Mouse (Mus musculus): Measurements from ENCODE around the gene Uqcrfs1. TPM values are rescaled to one million over a fixed set of nuclear protein-coding genes. Genes with fewer than 3 reads are reported as not detected.

Gene Uqcrfs1
- polyA plus RNA-seq, 1 experiment, result 292 TPM

DNA sequence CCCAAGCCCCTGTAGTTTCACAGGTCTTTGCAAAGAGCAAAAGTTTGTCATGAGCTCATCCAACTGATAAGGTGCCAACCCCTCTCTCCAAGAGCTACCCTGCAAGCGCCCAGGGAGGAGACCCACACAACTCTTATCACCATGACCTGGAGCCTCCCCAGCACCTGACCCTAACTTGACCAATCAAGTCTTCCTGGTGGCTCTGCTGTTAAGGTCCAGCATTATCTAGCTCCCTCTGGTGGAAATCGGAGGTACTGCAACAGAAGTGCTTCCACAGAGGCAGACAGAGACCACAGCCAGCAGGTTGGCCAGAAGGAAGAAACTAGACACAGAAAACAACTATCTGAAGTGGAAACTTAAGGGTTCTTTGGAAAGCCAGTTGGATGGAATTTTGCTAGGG, 3.7 kb upstream of the Uqcrfs1 start:
- no peaks in the 10 kb centered on the region for H3K36me3 ChIP-seq (ENCODE audit: control insufficient read depth, insufficient read depth, low read length)
- no peaks in the 10 kb centered on the region for H3K27me3 ChIP-seq (ENCODE audit: control insufficient read depth, insufficient read depth, low read length)
- H3K4me3 ChIP-seq (ENCODE audit: low read depth, low read length), result no peak overlapping the region
- H3K4me1 ChIP-seq (ENCODE audit: control insufficient read depth, insufficient read depth, insufficient read length, low read length), result peaks cover under 1% of the 10 kb centered on the region; the same call in 1 of the 2 replicates
- TF ChIP-seq POLR2A (IDR thresholded peaks at IDR 0.05; ENCODE audit: low read depth, low read length) (no peak), CTCF (IDR thresholded peaks at IDR 0.05; ENCODE audit: extremely low read depth, insufficient read length, insufficient replicate concordance, low read depth, low read length) (peak; percentile 93; the same call in 1 of the 2 replicates)
- WGBS, result 9% methylated on average over 2 of the region's 2 CpGs
- no peak overlapping the region for H3K27ac ChIP-seq (ENCODE audit: insufficient read depth, low read depth, low read length)

DNA sequence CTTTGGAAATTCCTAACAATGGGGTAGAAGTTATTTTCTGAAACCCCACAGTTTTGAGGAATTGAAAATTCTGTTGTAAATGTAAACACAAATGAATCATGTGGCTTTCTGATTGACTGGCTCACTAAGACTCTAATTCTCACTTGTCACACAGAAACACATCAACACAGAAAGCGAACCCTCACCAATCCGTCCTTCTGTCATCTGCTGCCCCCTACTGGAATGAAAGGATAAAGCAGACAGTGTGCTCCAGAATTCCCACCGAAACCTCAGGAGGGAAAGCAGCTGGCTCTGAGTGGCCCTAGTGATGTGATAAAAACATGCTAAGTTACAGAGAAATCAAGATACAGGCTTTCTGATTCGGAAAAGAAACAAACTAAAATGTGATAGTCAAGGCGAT, 14.4 kb downstream of the Uqcrfs1 start:
- Histone ChIP-seq H3K4me3 (ENCODE audit: low read depth, low read length) (no peak overlapping the region), H3K27ac (ENCODE audit: insufficient read depth, low read depth, low read length) (no peak overlapping the region), H3K27me3 (ENCODE audit: control insufficient read depth, insufficient read depth, low read length) (no peaks in the 10 kb centered on the region), H3K36me3 (ENCODE audit: control insufficient read depth, insufficient read depth, low read length) (0 out of 2 replicates have a peak, but pooled peaks cover 1% of the 10 kb centered on the region), H3K4me1 (ENCODE audit: control insufficient read depth, insufficient read depth, insufficient read length, low read length) (no peaks in the 10 kb centered on the region)
- TF ChIP-seq POLR2A (IDR thresholded peaks at IDR 0.05; ENCODE audit: low read depth, low read length) (no peak), CTCF (IDR thresholded peaks at IDR 0.05; ENCODE audit: extremely low read depth, insufficient read length, insufficient replicate concordance, low read depth, low read length) (peak; percentile 59; the same call in 1 of the 2 replicates)
- WGBS, result 23% methylated on average over 5 of the region's 5 CpGs

DNA sequence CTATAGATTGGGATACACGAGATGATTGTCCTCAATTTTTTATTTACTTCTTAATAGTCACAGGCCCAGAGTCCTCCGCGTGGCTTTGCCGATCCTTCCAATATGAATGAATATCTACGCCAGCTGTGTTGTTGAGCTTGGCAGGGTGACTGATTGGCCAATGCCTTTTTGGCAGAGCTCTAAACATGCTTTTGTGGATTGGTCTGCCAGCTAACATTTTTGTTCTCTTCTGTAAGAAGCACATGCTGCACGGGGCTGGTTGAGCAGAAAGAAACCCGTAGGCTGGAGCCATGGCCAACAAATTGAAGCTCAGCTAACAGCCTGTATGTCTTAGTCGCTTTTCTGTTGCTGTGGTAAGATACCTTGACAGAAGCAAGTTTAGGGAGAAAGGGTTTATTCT, 20.2 kb downstream of the Uqcrfs1 start:
- TF ChIP-seq CTCF (IDR thresholded peaks at IDR 0.05; ENCODE audit: extremely low read depth, insufficient read length, insufficient replicate concordance, low read depth, low read length), result no peak
- TF ChIP-seq POLR2A (IDR thresholded peaks at IDR 0.05; ENCODE audit: low read depth, low read length), result no peak
- H3K27ac ChIP-seq (ENCODE audit: insufficient read depth, low read depth, low read length), result no peak overlapping the region
- WGBS, result 84% methylated on average over 8 of the region's 8 CpGs

DNA sequence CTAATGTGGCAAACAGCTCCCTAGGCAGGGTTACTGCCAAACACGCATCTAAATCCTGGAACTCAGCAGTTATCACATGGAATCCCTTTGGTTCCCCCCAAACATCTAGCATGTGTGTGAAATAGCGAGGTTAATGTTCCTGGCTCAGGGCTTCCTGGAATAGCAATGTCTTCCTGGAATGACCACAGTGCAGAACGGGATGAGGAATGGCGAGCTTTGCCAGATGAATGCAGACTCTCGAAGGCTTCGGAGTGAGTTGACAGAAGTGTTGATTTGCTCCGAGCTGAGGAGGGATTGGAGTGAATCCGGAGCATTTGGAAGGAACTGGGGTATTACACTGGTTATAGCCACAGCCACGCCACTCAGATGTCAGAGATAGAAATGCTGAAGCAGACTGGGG, 21.2 kb downstream of the Uqcrfs1 start:
- Histone ChIP-seq H3K27me3 (ENCODE audit: control insufficient read depth, insufficient read depth, low read length) (no peaks in the 10 kb centered on the region), H3K36me3 (ENCODE audit: control insufficient read depth, insufficient read depth, low read length) (0 out of 2 replicates have a peak, but pooled peaks cover 1% of the 10 kb centered on the region), H3K4me1 (ENCODE audit: control insufficient read depth, insufficient read depth, insufficient read length, low read length) (peaks cover 12% of the 10 kb centered on the region; the same call in 1 of the 2 replicates), H3K4me3 (ENCODE audit: low read depth, low read length) (no peak overlapping the region), H3K27ac (ENCODE audit: insufficient read depth, low read depth, low read length) (0 out of 2 replicates have a peak overlapping the region, but pooled peaks have one; percentile 12)
- WGBS, result 87% methylated on average over 9 of the region's 9 CpGs
- TF ChIP-seq CTCF (IDR thresholded peaks at IDR 0.05; ENCODE audit: extremely low read depth, insufficient read length, insufficient replicate concordance, low read depth, low read length), result no peak
- no peak for TF ChIP-seq POLR2A (IDR thresholded peaks at IDR 0.05; ENCODE audit: low read depth, low read length)

More for the DNA sequence above, 20.2 kb downstream of the Uqcrfs1 start:
- Histone ChIP-seq H3K4me1 (ENCODE audit: control insufficient read depth, insufficient read depth, insufficient read length, low read length) (peaks cover 12% of the 10 kb centered on the region; the same call in 1 of the 2 replicates), H3K27me3 (ENCODE audit: control insufficient read depth, insufficient read depth, low read length) (no peaks in the 10 kb centered on the region), H3K36me3 (ENCODE audit: control insufficient read depth, insufficient read depth, low read length) (0 out of 2 replicates have a peak, but pooled peaks cover 1% of the 10 kb centered on the region), H3K4me3 (ENCODE audit: low read depth, low read length) (no peak overlapping the region)

DNA sequence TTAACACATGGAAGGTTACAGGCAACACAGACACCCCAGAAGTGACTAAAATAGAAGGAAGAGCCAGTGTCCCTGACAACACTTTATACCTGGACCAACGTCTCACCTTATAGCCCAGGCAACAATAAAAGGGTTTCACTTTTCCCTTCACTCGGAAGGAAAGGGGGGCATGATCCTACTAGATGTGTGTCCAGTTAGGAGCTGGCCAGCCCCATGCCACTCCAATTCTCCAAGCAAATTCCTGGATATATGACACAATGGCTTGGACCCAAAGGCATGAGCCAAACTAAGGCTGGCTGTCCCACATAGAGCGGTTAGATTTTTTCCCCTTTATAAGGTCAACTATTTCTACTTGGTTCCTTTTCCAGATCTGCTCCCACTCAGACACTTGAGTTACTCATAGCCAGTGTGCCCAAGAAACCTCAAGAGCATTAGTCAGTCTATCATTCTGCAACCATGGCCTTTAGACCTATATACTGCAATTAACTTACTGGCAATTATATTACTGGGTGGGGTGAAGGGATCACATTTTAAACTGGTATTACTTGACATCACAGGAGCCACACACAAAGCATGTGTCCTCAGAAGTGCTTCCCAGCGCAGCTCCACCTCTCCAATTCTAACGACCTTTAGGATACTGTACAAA, 21.8 kb downstream of the Uqcrfs1 start:
- TF ChIP-seq CTCF (IDR thresholded peaks at IDR 0.05; ENCODE audit: extremely low read depth, insufficient read length, insufficient replicate concordance, low read depth, low read length) (no peak), POLR2A (IDR thresholded peaks at IDR 0.05; ENCODE audit: low read depth, low read length) (no peak)
- WGBS, result 72% methylated on average over 5 of the region's 5 CpGs
- H3K4me1 ChIP-seq (ENCODE audit: control insufficient read depth, insufficient read depth, insufficient read length, low read length), result peaks cover 12% of the 10 kb centered on the region; the same call in 1 of the 2 replicates
- H3K36me3 ChIP-seq (ENCODE audit: control insufficient read depth, insufficient read depth, low read length), result 0 out of 2 replicates have a peak, but pooled peaks cover 1% of the 10 kb centered on the region
- H3K4me3 ChIP-seq (ENCODE audit: low read depth, low read length), result no peak overlapping the region
- H3K27me3 ChIP-seq (ENCODE audit: control insufficient read depth, insufficient read depth, low read length), result no peaks in the 10 kb centered on the region
- peak overlapping the region; percentile 44 for H3K27ac ChIP-seq (ENCODE audit: insufficient read depth, low read depth, low read length)

DNA sequence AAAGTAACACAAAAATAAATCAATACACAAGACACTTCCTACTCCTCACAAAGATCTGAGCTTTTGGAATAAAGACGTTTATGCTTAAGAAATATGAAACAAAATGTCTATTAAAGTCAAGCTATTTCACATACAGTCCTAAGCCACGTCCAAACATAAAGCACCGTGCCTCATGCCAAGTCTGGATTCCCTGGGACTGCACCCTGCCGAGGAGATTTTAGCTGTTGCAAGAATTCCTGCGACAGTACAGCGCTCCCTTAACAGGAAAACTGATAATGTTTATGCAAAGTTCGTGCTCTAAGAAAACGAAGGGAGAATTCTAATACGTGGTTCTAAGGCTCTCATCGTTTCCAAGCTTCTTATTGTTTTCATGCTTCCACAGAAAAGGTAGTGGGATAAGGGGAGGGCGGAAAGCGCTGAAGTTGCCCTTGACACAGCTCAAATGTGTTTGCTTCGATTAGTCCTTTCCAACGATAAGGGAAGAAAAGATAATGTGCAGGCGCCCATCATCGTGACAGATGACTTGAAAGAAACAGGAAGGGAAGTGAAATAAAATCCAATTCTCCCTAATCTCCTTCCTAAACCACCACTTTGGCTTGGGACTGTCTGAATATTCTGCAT, 23.8 kb downstream of the Uqcrfs1 start:
- H3K27ac ChIP-seq (ENCODE audit: insufficient read depth, low read depth, low read length), result no peak overlapping the region
- peaks cover 12% of the 10 kb centered on the region; the same call in 1 of the 2 replicates for H3K4me1 ChIP-seq (ENCODE audit: control insufficient read depth, insufficient read depth, insufficient read length, low read length)
- TF ChIP-seq POLR2A (IDR thresholded peaks at IDR 0.05; ENCODE audit: low read depth, low read length), result no peak
- no peak for TF ChIP-seq CTCF (IDR thresholded peaks at IDR 0.05; ENCODE audit: extremely low read depth, insufficient read length, insufficient replicate concordance, low read depth, low read length)
- WGBS, result 47% methylated on average over 16 of the region's 16 CpGs
- no peak overlapping the region for H3K4me3 ChIP-seq (ENCODE audit: low read depth, low read length)
- no peaks in the 10 kb centered on the region for H3K27me3 ChIP-seq (ENCODE audit: control insufficient read depth, insufficient read depth, low read length)
- H3K36me3 ChIP-seq (ENCODE audit: control insufficient read depth, insufficient read depth, low read length), result no peaks in the 10 kb centered on the region

DNA sequence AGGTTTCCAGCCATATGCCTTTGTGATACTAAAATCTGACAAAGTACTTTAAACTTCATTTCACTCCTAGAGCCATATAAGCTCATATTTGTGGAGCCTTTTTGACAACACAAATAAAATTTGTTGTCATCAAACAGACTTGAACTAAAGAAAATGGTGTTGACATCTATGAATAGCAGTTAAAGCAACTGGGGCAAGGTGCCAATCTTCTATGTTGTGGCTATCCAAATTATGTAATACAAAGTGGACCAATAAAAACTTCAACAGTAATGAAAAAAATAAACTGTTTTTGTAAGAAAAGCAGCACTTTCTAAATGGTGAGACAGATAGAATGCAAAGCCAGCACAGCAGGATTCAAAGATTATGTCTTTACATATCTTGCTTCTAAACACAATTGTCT, 27.0 kb downstream of the Uqcrfs1 start:
- Histone ChIP-seq H3K27me3 (ENCODE audit: control insufficient read depth, insufficient read depth, low read length) (no peaks in the 10 kb centered on the region), H3K27ac (ENCODE audit: insufficient read depth, low read depth, low read length) (no peak overlapping the region), H3K4me3 (ENCODE audit: low read depth, low read length) (no peak overlapping the region), H3K36me3 (ENCODE audit: control insufficient read depth, insufficient read depth, low read length) (no peaks in the 10 kb centered on the region), H3K4me1 (ENCODE audit: control insufficient read depth, insufficient read depth, insufficient read length, low read length) (peaks cover 4% of the 10 kb centered on the region; the same call in 1 of the 2 replicates)
- TF ChIP-seq POLR2A (IDR thresholded peaks at IDR 0.05; ENCODE audit: low read depth, low read length) (no peak), CTCF (IDR thresholded peaks at IDR 0.05; ENCODE audit: extremely low read depth, insufficient read length, insufficient replicate concordance, low read depth, low read length) (no peak)

Measured in small intestine, adult 2 months (tissue).